Mouse (Mus musculus) CD4-positive, CD25-positive, alpha-beta regulatory T cell, adult 4 months (primary cell): Measurements from ENCODE around the gene Yrdc. TPM values are rescaled to one million over a fixed set of nuclear protein-coding genes. Genes with fewer than 3 reads are reported as not detected.

Experiments used
- ATAC-seq: one replicate; pipeline ENCODE4 v1.8.0; 2017
- polyA plus RNA-seq, 2 experiments: library from polyadenylated mRNA; unstranded; fragments of 100-300 nt; shearing (Covaris generic); gene quantifications; one replicate each; pipeline ENCODE4 v1.2.1; 2017

Yrdc gene
- polyA plus RNA-seq, 2 experiments from 2014 or later: 4.9 to 5.6 TPM

- ATAC-seq: peak; percentile 72
Measured at GRCm38 (mm10) chr4:124850933-124851658, 617 bp downstream of the Yrdc start, which contains the start of gene 1110065P20Rik. Gene 1110065P20Rik, minus strand, starts transcription at chr4:124851196.

- ATAC-seq: no peak
Measured at GRCm38 (mm10) chr4:124856294-124856693, 5.8 kb downstream of the Yrdc start.

GRCm38 (mm10) chr4:124858370-124858769 is 7.9 kb downstream of the Yrdc start:
- ATAC-seq: no peak

- ATAC-seq: no peak
Measured at GRCm38 (mm10) chr4:124860446-124860845, 10.0 kb downstream of the Yrdc start.

GRCm38 (mm10) chr4:124861283-124862188 is 11.1 kb downstream of the Yrdc start, which contains the start of gene Maneal:
Gene Maneal, minus strand, starts transcription at chr4:124862171.
- ATAC-seq: peak; percentile 5

GRCm38 (mm10) chr4:124872719-124873118 is 22.2 kb downstream of the Yrdc start:
- no peak for ATAC-seq

- ATAC-seq: no peak
Measured at GRCm38 (mm10) chr4:124880599-124880998, 30.1 kb downstream of the Yrdc start, which contains the start of gene Epha10. Gene Epha10, plus strand, starts transcription at chr4:124880899.

GRCm38 (mm10) chr4:124881341-124881908 is 30.9 kb downstream of the Yrdc start:
- no peak for ATAC-seq

GRCm38 (mm10) chr4:124882151-124882729 is 31.8 kb downstream of the Yrdc start:
- ATAC-seq: no peak

- ATAC-seq: no peak
Measured at GRCm38 (mm10) chr4:124888702-124889101, 38.2 kb downstream of the Yrdc start.

GRCm38 (mm10) chr4:124889935-124890334 is 39.5 kb downstream of the Yrdc start:
- ATAC-seq: no peak

GRCm38 (mm10) chr4:124890831-124891230 is 40.4 kb downstream of the Yrdc start:
- no peak for ATAC-seq

GRCm38 (mm10) chr4:124893769-124894168 is 43.3 kb downstream of the Yrdc start:
- ATAC-seq: no peak

GRCm38 (mm10) chr4:124894508-124895428 is 44.3 kb downstream of the Yrdc start:
- ATAC-seq: no peak

- ATAC-seq: no peak
Measured at GRCm38 (mm10) chr4:124898428-124898827, 47.9 kb downstream of the Yrdc start.

GRCm38 (mm10) chr4:124899906-124900305 is 49.4 kb downstream of the Yrdc start:
- no peak for ATAC-seq

Other genes starting within 250 kb of the Yrdc start
- not detected for gene 3100002H09Rik, start 239.9 kb upstream of the Yrdc start, polyA plus RNA-seq
- gene Pou3f1, start 193.9 kb upstream of the Yrdc start, polyA plus RNA-seq: not detected
- gene Utp11, start 157.1 kb upstream of the Yrdc start, polyA plus RNA-seq: 10 to 100 TPM; 83.1 to 87.9 TPM
- 10 to 100 TPM in 1 of 2 experiments, 1 to 10 TPM in 1; 6.6 to 11.0 TPM for gene Fhl3, start 150.0 kb upstream of the Yrdc start, polyA plus RNA-seq
- 100 to 1,000 TPM; 104 to 108 TPM for gene Sf3a3, start 135.9 kb upstream of the Yrdc start, polyA plus RNA-seq
- 100 to 1,000 TPM in 1 of 2 experiments, 10 to 100 TPM in 1; 88.0 to 146 TPM for gene Inpp5b, start 108.8 kb upstream of the Yrdc start, polyA plus RNA-seq
- gene Mtf1, start 48.6 kb upstream of the Yrdc start, polyA plus RNA-seq: 10 to 100 TPM; 16.0 to 16.7 TPM
- gene 1110065P20Rik, start 517 bp downstream of the Yrdc start, polyA plus RNA-seq: 1 to 10 TPM; 2.3 to 3.3 TPM
- gene Maneal, start 11.5 kb downstream of the Yrdc start, polyA plus RNA-seq: under 1 TPM; 0.58 to 0.62 TPM
- not detected for gene Epha10, start 30.2 kb downstream of the Yrdc start, polyA plus RNA-seq
- 10 to 100 TPM; 13.0 to 24.8 TPM for gene 9930104L06Rik, start 86.4 kb downstream of the Yrdc start, polyA plus RNA-seq
- gene Cdca8, start 88.6 kb downstream of the Yrdc start, polyA plus RNA-seq: 10 to 100 TPM; 12.6 to 31.4 TPM
- gene Rspo1, start 135.8 kb downstream of the Yrdc start, polyA plus RNA-seq: not detected
- 10 to 100 TPM; 72.3 to 96.7 TPM for gene Gnl2, start 165.9 kb downstream of the Yrdc start, polyA plus RNA-seq
- not detected for gene Dnali1, start 215.0 kb downstream of the Yrdc start, polyA plus RNA-seq
- 1 to 10 TPM; 5.1 to 8.8 TPM for gene Snip1, start 216.0 kb downstream of the Yrdc start, polyA plus RNA-seq
- 10 to 100 TPM; 56.7 to 74.8 TPM for gene Meaf6, start 234.5 kb downstream of the Yrdc start, polyA plus RNA-seq